In genomic region chr19:43929869-43930268, GRCm38 (mm10) we compare ENCODE assay signal across 20 mouse cellular contexts. TPM values are rescaled to one million over a fixed set of nuclear protein-coding genes. Genes with fewer than 3 reads are reported as not detected.
A peak's percentile ranks its signal among the peaks of the same experiment; 100 is the strongest.
DNase-seq lines count a peak whose midpoint lies in the region; ATAC-seq and TF ChIP-seq lines count a peak whose summit lies in the region.
"Had no signal": no experiment of that assay in that cellular context is flagged by ENCODE, and none has a peak within 500 bp of the region (broad histone marks: within the 10 kb centered on the region; RNA-seq: fewer than 3 reads in every experiment).

No protein-coding gene starts in this region.

- no peak for ATAC-seq in heart, embryonic 14.5 days (ENCODE audit: insufficient number of reproducible peaks, insufficient read depth, low FRiP score, low read depth)
- ATAC-seq in lung, postnatal 0 days: 0 out of 2 replicates have a peak, but pooled peaks have one; percentile 4
- ATAC-seq in embryonic facial prominence, embryonic 11.5 days (replicated peaks; ENCODE audit: insufficient number of reproducible peaks, low FRiP score, low TSS enrichment, low read depth): no peak

- peaks cover 9% of the 10 kb centered on the region for H3K79me2 ChIP-seq in heart, adult 2 months (replicated peaks; ENCODE audit: control insufficient read depth, insufficient read depth, low read length)

- 33% methylated on average over 11 of the region's 11 CpGs for WGBS in heart, embryonic 14.5 days
- WGBS in heart, adult 2 months: 62% methylated on average over 11 of the region's 11 CpGs
- whole genome bisulfite sequencing in lung, postnatal 0 days: 55% methylated on average over 9 of the region's 11 CpGs
- WGBS in lung, adult 2 months: 60% methylated on average over 11 of the region's 11 CpGs
- WGBS in embryonic facial prominence, embryonic 11.5 days: 32% methylated on average over 11 of the region's 11 CpGs

- H3K27me3 ChIP-seq in heart, embryonic 14.5 days (ENCODE audit: control insufficient read depth, insufficient read depth, low read length): no peaks in the 10 kb centered on the region
- H3K27me3 ChIP-seq in heart, adult 2 months (ENCODE audit: control insufficient read depth, insufficient read depth, low read length): no peaks in the 10 kb centered on the region
- H3K27me3 ChIP-seq in lung, postnatal 0 days (replicated peaks; ENCODE audit: insufficient read depth, low read length): no peaks in the 10 kb centered on the region
- no peaks in the 10 kb centered on the region for H3K27me3 ChIP-seq in embryonic facial prominence, embryonic 11.5 days (ENCODE audit: control insufficient read depth, insufficient read depth, low read length)
- H3K27me3 ChIP-seq: forebrain, embryonic 12.5 days; limb, embryonic 12.5 days; liver, embryonic 13.5 days had no signal

- DNase-seq in heart, adult 2 months: no peak
- DNase-seq in lung, postnatal 0 days (ENCODE audit: low spot score): no peak
- no peak for DNase-seq in lung, adult 2 months
- DNase-seq in embryonic facial prominence, embryonic 11.5 days (ENCODE audit: low spot score): no peak
- DNase-seq in gastrocnemius, adult 18-20 months (ENCODE audit: low spot score): no peak
- DNase-seq in ovary, postnatal 36 days (ENCODE audit: low spot score): no peak
- DNase-seq: adrenal gland, postnatal 25 days; cerebellum, adult 9-10 months; gastrocnemius, postnatal 36 days; heart, postnatal 14 days; layer of hippocampus, adult 9-11 months; liver, embryonic 13.5 days; lung, postnatal 10 days; right cerebral cortex, postnatal 4 days; thymus, adult 18-20 months had no signal

- no peaks in the 10 kb centered on the region for H3K36me3 ChIP-seq in heart, embryonic 14.5 days (ENCODE audit: control insufficient read depth, insufficient read depth, low read length)
- H3K36me3 ChIP-seq in heart, adult 2 months (ENCODE audit: control insufficient read depth, insufficient read depth, low read length): no peaks in the 10 kb centered on the region
- H3K36me3 ChIP-seq in lung, postnatal 0 days (ENCODE audit: insufficient read depth, low read length): no peaks in the 10 kb centered on the region
- H3K36me3 ChIP-seq in embryonic facial prominence, embryonic 11.5 days (replicated peaks; ENCODE audit: control insufficient read depth, insufficient read depth, low read depth, low read length): no peaks in the 10 kb centered on the region
- H3K36me3 ChIP-seq: forebrain, embryonic 12.5 days; limb, embryonic 12.5 days; liver, embryonic 13.5 days had no signal

- peak overlapping the region; percentile 21 for H3K9ac ChIP-seq in heart, embryonic 14.5 days (ENCODE audit: low read length)
- no peak overlapping the region for H3K9ac ChIP-seq in heart, adult 2 months (ENCODE audit: low read depth, low read length)
- no peak overlapping the region for H3K9ac ChIP-seq in lung, postnatal 0 days (replicated peaks; ENCODE audit: low read depth)
- H3K9ac ChIP-seq in embryonic facial prominence, embryonic 11.5 days (replicated peaks; ENCODE audit: low read length): peak overlapping the region; percentile 22; the same call in 1 of the 2 replicates
- H3K9ac ChIP-seq: forebrain, embryonic 12.5 days; limb, embryonic 12.5 days; liver, embryonic 13.5 days had no signal

- intact Hi-C loops in heart, adult 2 months (cut with DNase I): no loop called here

- H3K27ac ChIP-seq in heart, embryonic 14.5 days (replicated peaks in 1 of 2; ENCODE audit: control insufficient read depth in 1 of 2, insufficient read depth in 1 of 2, low read depth in 2 of 2, low read length in 2 of 2): no peak overlapping the region
- no peak overlapping the region for H3K27ac ChIP-seq in heart, adult 2 months
- H3K27ac ChIP-seq in lung, postnatal 0 days (ENCODE audit: low read length): no peak overlapping the region
- H3K27ac ChIP-seq in bone marrow macrophage, adult 2 months (ENCODE audit: insufficient read depth, low read depth, low read length): peak overlapping the region; percentile 94
- H3K27ac ChIP-seq in embryonic facial prominence, embryonic 11.5 days (replicated peaks; ENCODE audit: low read depth, low read length): no peak overlapping the region
- H3K27ac ChIP-seq: forebrain, embryonic 12.5 days; kidney, postnatal 0 days; limb, embryonic 12.5 days; liver, embryonic 13.5 days had no signal

- no peak for TF ChIP-seq CTCF in heart, adult 2 months (IDR thresholded peaks at IDR 0.05)
- no peak for TF ChIP-seq CTCF in lung, postnatal 0 days (IDR thresholded peaks at IDR 0.05)
- no peak for TF ChIP-seq CTCF in lung, adult 2 months (IDR thresholded peaks at IDR 0.05; ENCODE audit: insufficient read depth, low read length)
- no peak for TF ChIP-seq CTCF in bone marrow macrophage, adult 2 months (IDR thresholded peaks at IDR 0.05; ENCODE audit: low read depth, low read length)

- H3K4me3 ChIP-seq in heart, embryonic 14.5 days (ENCODE audit: control insufficient read depth in 1 of 2, insufficient read depth in 1 of 2, low read depth in 1 of 2, low read length in 2 of 2): no peak overlapping the region
- H3K4me3 ChIP-seq in heart, adult 2 months: no peak overlapping the region
- no peak overlapping the region for H3K4me3 ChIP-seq in lung, postnatal 0 days (ENCODE audit: low read depth, low read length)
- no peak overlapping the region for H3K4me3 ChIP-seq in lung, adult 2 months (replicated peaks; ENCODE audit: extremely low read depth, low read depth, low read length)
- no peak overlapping the region for H3K4me3 ChIP-seq in bone marrow macrophage, adult 2 months (ENCODE audit: insufficient read depth, low read length)
- H3K4me3 ChIP-seq in embryonic facial prominence, embryonic 11.5 days (ENCODE audit: low read depth, low read length): no peak overlapping the region
- H3K4me3 ChIP-seq: forebrain, embryonic 12.5 days; limb, embryonic 12.5 days; liver, embryonic 13.5 days had no signal

- no peaks in the 10 kb centered on the region for H3K9me3 ChIP-seq in heart, embryonic 14.5 days (ENCODE audit: control insufficient read depth, low read length)
- H3K9me3 ChIP-seq in lung, postnatal 0 days (ENCODE audit: low read length): no peaks in the 10 kb centered on the region
- no peaks in the 10 kb centered on the region for H3K9me3 ChIP-seq in embryonic facial prominence, embryonic 11.5 days (replicated peaks; ENCODE audit: control insufficient read depth, low read length)
- H3K9me3 ChIP-seq: forebrain, embryonic 12.5 days; limb, embryonic 12.5 days; liver, embryonic 13.5 days had no signal

- H3K4me2 ChIP-seq in heart, embryonic 14.5 days (ENCODE audit: low read length): peak overlapping the region; percentile 29; the same call in 1 of the 2 replicates
- no peak overlapping the region for H3K4me2 ChIP-seq in lung, postnatal 0 days (replicated peaks; ENCODE audit: low read depth, low read length)
- H3K4me2 ChIP-seq in embryonic facial prominence, embryonic 11.5 days (ENCODE audit: low read depth, low read length): no peak overlapping the region
- H3K4me2 ChIP-seq: forebrain, embryonic 12.5 days; limb, embryonic 12.5 days; liver, embryonic 13.5 days had no signal

- TF ChIP-seq EP300 in heart, adult 2 months (IDR thresholded peaks at IDR 0.05; ENCODE audit: insufficient read depth, low read depth, low read length): no peak
- no peak for TF ChIP-seq EP300 in lung, postnatal 0 days (IDR thresholded peaks at IDR 0.05)

- peaks cover 11 to 31% of the 10 kb centered on the region in 2 experiments for H3K4me1 ChIP-seq in heart, embryonic 14.5 days (ENCODE audit: control insufficient read depth in 2 of 2, insufficient read depth in 2 of 2, low read length in 2 of 2)
- H3K4me1 ChIP-seq in heart, adult 2 months (ENCODE audit: control insufficient read depth, insufficient read depth, low read length): peaks cover 5% of the 10 kb centered on the region
- H3K4me1 ChIP-seq in lung, postnatal 0 days (ENCODE audit: insufficient read depth, low read depth, low read length): no peaks in the 10 kb centered on the region; the same call in 1 of the 2 replicates
- peaks cover 9% of the 10 kb centered on the region for H3K4me1 ChIP-seq in lung, adult 2 months (ENCODE audit: control insufficient read depth, insufficient read depth, low read length)
- H3K4me1 ChIP-seq in bone marrow macrophage, adult 2 months (ENCODE audit: control insufficient read depth, insufficient read depth, low read length): peaks cover 34% of the 10 kb centered on the region
- H3K4me1 ChIP-seq in embryonic facial prominence, embryonic 11.5 days (ENCODE audit: control insufficient read depth, insufficient read depth, low read length): no peaks in the 10 kb centered on the region; the same call in 1 of the 2 replicates

- no peak for TF ChIP-seq POLR2A in heart, adult 2 months (IDR thresholded peaks at IDR 0.05; ENCODE audit: insufficient read depth, low read depth, low read length)
- no peak for TF ChIP-seq POLR2A in lung, adult 2 months (IDR thresholded peaks at IDR 0.05; ENCODE audit: borderline replicate concordance, extremely low read depth, low read depth, low read length)
- TF ChIP-seq POLR2A in bone marrow macrophage, adult 2 months (IDR thresholded peaks at IDR 0.05; ENCODE audit: borderline replicate concordance, low read depth, low read length): no peak

RNA-seq across cellular contexts. Expression of gene Dnmbp, which starts 10.1 kb away (rescaled TPM):
- 9.8 and 10.7 TPM in 2 replicates for polyA plus RNA-seq in heart, embryonic 14.5 days (2014; fragmentation: Nextera tagmentation; extraction: Ambion mirVana)
- 1 to 10 TPM; 8.1 to 9.8 TPM for total RNA-seq in heart, adult 2 months (2021)
- 7.1 and 9.6 TPM in 2 replicates for polyA plus RNA-seq in heart, adult 2 months (2012; rRNA removed)
- polyA plus RNA-seq in lung, postnatal 0 days (2015; fragmentation: Nextera tagmentation; extraction: Ambion mirVana): 10.0 and 10.2 TPM in 2 replicates
- polyA plus RNA-seq in lung, adult 2 months (2012; rRNA removed): 17.1 and 18.6 TPM in 2 replicates
- polyA plus RNA-seq in bone marrow macrophage, adult 2 months (2012; ENCODE audit: insufficient read depth, insufficient read length, missing spikeins): 10.2 and 13.5 TPM in 2 replicates
- polyA plus RNA-seq in embryonic facial prominence, embryonic 11.5 days (2014; fragmentation: Nextera tagmentation; extraction: Ambion mirVana): 15.7 and 17.3 TPM in 2 replicates
- total RNA-seq in gastrocnemius, adult 18-20 months (2021): 10 to 100 TPM; 12.0 TPM

RNA-seq across cellular contexts. Expression of gene Cpn1, which starts 56.5 kb away (rescaled TPM):
- polyA plus RNA-seq in heart, embryonic 14.5 days (2014; fragmentation: Nextera tagmentation; extraction: Ambion mirVana): 0.46 and 0.91 TPM in 2 replicates
- total RNA-seq in heart, adult 2 months (2021): under 1 TPM in 1 of 2 experiments, not detected in 1; 0.31 TPM
- 0.18 and 0.47 TPM in 2 replicates for polyA plus RNA-seq in heart, adult 2 months (2012; rRNA removed)
- 5.0 and 5.1 TPM in 2 replicates for polyA plus RNA-seq in lung, postnatal 0 days (2015; fragmentation: Nextera tagmentation; extraction: Ambion mirVana)
- 4.3 and 5.0 TPM in 2 replicates for polyA plus RNA-seq in lung, adult 2 months (2012; rRNA removed)
- 0.28 TPM in 1 of 2 replicates, not detected in the other for polyA plus RNA-seq in bone marrow macrophage, adult 2 months (2012; ENCODE audit: insufficient read depth, insufficient read length, missing spikeins)
- not detected in 2 replicates for polyA plus RNA-seq in embryonic facial prominence, embryonic 11.5 days (2014; fragmentation: Nextera tagmentation; extraction: Ambion mirVana)
- total RNA-seq in gastrocnemius, adult 18-20 months (2021): under 1 TPM; 0.25 to 0.90 TPM
- total RNA-seq: adrenal gland, postnatal 25 days; gastrocnemius, postnatal 36 days had no signal

Comparison
In these comparisons a context has a peak if more than half of its experiments do, and no peak if none do; other contexts are left out.
1. H3K9ac ChIP-seq: peak in heart, embryonic 14.5 days (single experiment) and embryonic facial prominence, embryonic 11.5 days (single experiment); none in heart, adult 2 months (single experiment) and lung, postnatal 0 days (single experiment).